Mouse (Mus musculus): ENCODE measurements around the gene B3gat3.

- TF ChIP-seq CTCF (IDR thresholded peaks at IDR 0.05; ENCODE audit: low read depth), result no peak
- TF ChIP-seq EP300 (IDR thresholded peaks at IDR 0.05; ENCODE audit: low read depth), result no peak
Measured at GRCm38 (mm10) chr19:8974638-8975037, 54.5 kb downstream of the B3gat3 start.

Data from liver, postnatal 0 days (tissue).